Mouse (Mus musculus) hindbrain, postnatal 0 days (tissue): ENCODE results near the gene Trpv2. TPM values are rescaled to one million over a fixed set of nuclear protein-coding genes. Genes with fewer than 3 reads are reported as not detected.

Experiments used
- ATAC-seq: fragments of 200-750 bp; cut with Nextera tagmentation; 2 replicates; pipeline ENCODE4 v1.8.0; 2017; ENCODE audit warnings: mild to moderate bottlenecking, moderate TSS enrichment, moderate library complexity
- DNase-seq: peaks from one replicate; pipeline ENCODE4 v3.0.0-alpha.2; 2015; ENCODE audit warnings: low spot score
- H3K27ac ChIP-seq: fragments of 300-500 bp; sonication (generic); 2 replicates; pipeline ENCODE4 v1.5.1; 2014; ENCODE audit warnings: mild to moderate bottlenecking
- H3K27me3 ChIP-seq: fragments of 300-500 bp; sonication (generic); 2 replicates; pipeline ENCODE4 v1.6.1; 2014; ENCODE audit warnings: low read length, mixed read lengths; ENCODE audit not compliant: insufficient read depth
- H3K36me3 ChIP-seq: fragments of 300-500 bp; sonication (generic); 2 replicates; pipeline ENCODE4 v1.6.1; 2014; ENCODE audit warnings: low read length, mixed read lengths; ENCODE audit not compliant: insufficient read depth
- H3K4me1 ChIP-seq: fragments of 300-500 bp; sonication (generic); 2 replicates; pipeline ENCODE4 v1.6.1; 2014; ENCODE audit warnings: antibody characterized with exemption, low read length, mixed read lengths; ENCODE audit not compliant: insufficient read depth
- H3K4me2 ChIP-seq: fragments of 300-500 bp; sonication (generic); 2 replicates; pipeline ENCODE4 v1.6.1; 2014; ENCODE audit warnings: low read depth, mild to moderate bottlenecking, low read length, moderate library complexity, mixed read lengths
- H3K4me3 ChIP-seq: fragments of 300-500 bp; sonication (generic); 2 replicates; pipeline ENCODE4 v1.5.1; 2014; ENCODE audit warnings: low read length
- H3K9ac ChIP-seq: fragments of 300-500 bp; sonication (generic); replicated peaks from 2 replicates; pipeline ENCODE4 v1.6.1; 2014; ENCODE audit warnings: mild to moderate bottlenecking, low read length, moderate library complexity, mixed read lengths
- H3K9me3 ChIP-seq: fragments of 300-500 bp; sonication (generic); 2 replicates; pipeline ENCODE4 v1.6.1; 2016; ENCODE audit warnings: low read length, mixed read lengths
- CTCF ChIP-seq: IDR thresholded peaks from 2 replicates; pipeline ENCODE4 v1.5.1; 2016; ENCODE audit warnings: antibody characterized with exemption, control low read depth, low read depth
- WGBS: fragments of 180-500 bp; shearing (Covaris S2); extraction: QIAGEN DNeasy Blood & Tissue Kit; methylation state at CpG from one replicate; pipeline ENCODE4 v1.1.7; 2014; 5-methylcytosine and 5-hydroxymethylcytosine counted together
- polyA plus RNA-seq: library from polyadenylated mRNA; unstranded; fragments of >200 nt; fragmentation: Nextera tagmentation; extraction: Ambion mirVana; gene quantifications from 2 replicates; pipeline ENCODE4 v1.2.1, GENCODE M21; 2015
- total RNA-seq: library from RNA; depleted of rRNA; stranded (reverse); fragments of >200 nt; gene quantifications from 2 replicates; pipeline ENCODE4 v1.2.3, GENCODE M21; 2014

Gene Trpv2
- total and polyA plus RNA-seq, 2 experiments from 2014 or later = 24.9 to 46.2 TPM

GRCm38 (mm10) chr11:62540969-62541368 lies 33.3 kb upstream of the Trpv2 start:
- 44% methylated on average over 2 of the region's 2 CpGs for WGBS
- H3K9ac ChIP-seq = no peak overlapping the region

GRCm38 (mm10) chr11:62541581-62541980 lies 32.7 kb upstream of the Trpv2 start:
- no peak overlapping the region for H3K9ac ChIP-seq
- WGBS = 87% methylated on average over 8 of the region's 8 CpGs
- DNase-seq = no peak
- no peak overlapping the region for H3K27ac ChIP-seq
- peaks cover 3% of the 10 kb centered on the region; the same call in 1 of the 2 replicates for H3K4me1 ChIP-seq
- no peaks in the 10 kb centered on the region for H3K36me3 ChIP-seq
- no peaks in the 10 kb centered on the region for H3K27me3 ChIP-seq
- no peak overlapping the region for H3K4me3 ChIP-seq
- no peak overlapping the region for H3K4me2 ChIP-seq
- H3K9me3 ChIP-seq = no peaks in the 10 kb centered on the region
- TF ChIP-seq CTCF = no peak
- ATAC-seq = no peak

More at GRCm38 (mm10) chr11:62540969-62541368, 33.3 kb upstream of the Trpv2 start:
- no peaks in the 10 kb centered on the region for H3K9me3 ChIP-seq
- DNase-seq (no peak), ATAC-seq (no peak)
- no peak overlapping the region for H3K27ac ChIP-seq
- no peak overlapping the region for H3K4me2 ChIP-seq
- peaks cover 3% of the 10 kb centered on the region; the same call in 1 of the 2 replicates for H3K4me1 ChIP-seq
- H3K27me3 ChIP-seq = no peaks in the 10 kb centered on the region
- H3K36me3 ChIP-seq = no peaks in the 10 kb centered on the region
- H3K4me3 ChIP-seq = no peak overlapping the region
- no peak for TF ChIP-seq CTCF

- ATAC-seq (no peak), DNase-seq (no peak)
- Histone ChIP-seq H3K9ac (no peak overlapping the region), H3K36me3 (no peaks in the 10 kb centered on the region), H3K4me1 (no peaks in the 10 kb centered on the region), H3K4me2 (no peak overlapping the region), H3K27ac (no peak overlapping the region), H3K27me3 (no peaks in the 10 kb centered on the region), H3K9me3 (no peaks in the 10 kb centered on the region), H3K4me3 (no peak overlapping the region)
- no peak for TF ChIP-seq CTCF
- 86% methylated on average over 3 of the region's 3 CpGs for WGBS
Measured at GRCm38 (mm10) chr11:62543991-62544390, 30.3 kb upstream of the Trpv2 start.

GRCm38 (mm10) chr11:62549782-62550181 lies 24.5 kb upstream of the Trpv2 start:
- H3K9me3 ChIP-seq = no peaks in the 10 kb centered on the region
- H3K36me3 ChIP-seq = peaks cover 5% of the 10 kb centered on the region; the same call in 1 of the 2 replicates
- TF ChIP-seq CTCF = no peak
- H3K27ac ChIP-seq = peak overlapping the region; percentile 100
- no peaks in the 10 kb centered on the region for H3K27me3 ChIP-seq
- peak overlapping the region; percentile 79 for H3K4me3 ChIP-seq
- WGBS = 5% methylated on average over 5 of the region's 5 CpGs
- H3K9ac ChIP-seq = peak overlapping the region; percentile 95
- peak overlapping the region; percentile 93 for H3K4me2 ChIP-seq
- no peak for ATAC-seq
- H3K4me1 ChIP-seq = peaks cover 14% of the 10 kb centered on the region
- DNase-seq = peak; percentile 73

- no peaks in the 10 kb centered on the region for H3K27me3 ChIP-seq
- ATAC-seq = peak; percentile 36
- H3K4me3 ChIP-seq = peak overlapping the region; percentile 79
- H3K27ac ChIP-seq = peak overlapping the region; percentile 100
- peaks cover 18% of the 10 kb centered on the region for H3K4me1 ChIP-seq
- H3K4me2 ChIP-seq = peak overlapping the region; percentile 93
- TF ChIP-seq CTCF = no peak
- DNase-seq = peak; percentile 72
- no peaks in the 10 kb centered on the region for H3K9me3 ChIP-seq
- under 1% methylated on average over 11 of the region's 11 CpGs for WGBS
- peak overlapping the region; percentile 95 for H3K9ac ChIP-seq
- H3K36me3 ChIP-seq = peaks cover 7% of the 10 kb centered on the region; the same call in 1 of the 2 replicates
Measured at GRCm38 (mm10) chr11:62550227-62550685, 24.0 kb upstream of the Trpv2 start.

- H3K9me3 ChIP-seq = no peaks in the 10 kb centered on the region
- peak; percentile 100 for DNase-seq
- peak within 1 kb of the TSS; percentile 95 for H3K9ac ChIP-seq
- WGBS = under 1% methylated on average over 40 of the region's 40 CpGs
- ATAC-seq = peak; percentile 97
- peak within 1 kb of the TSS; percentile 100 for H3K27ac ChIP-seq
- H3K4me3 ChIP-seq = peak within 1 kb of the TSS; percentile 79
- peaks cover 18% of the 10 kb centered on the region for H3K4me1 ChIP-seq
- H3K36me3 ChIP-seq = peaks cover 7% of the 10 kb centered on the region; the same call in 1 of the 2 replicates
- no peaks in the 10 kb centered on the region for H3K27me3 ChIP-seq
- H3K4me2 ChIP-seq = peak within 1 kb of the TSS; percentile 93
- TF ChIP-seq CTCF = no peak
Measured at GRCm38 (mm10) chr11:62550727-62551225, 23.5 kb upstream of the Trpv2 start, which contains the start of gene Ubb. Gene Ubb, plus strand, starts transcription at chr11:62551171.
